Mouse (Mus musculus) adrenal gland, adult 18-20 months (tissue): ENCODE measurements around the gene Nrg3. TPM values are rescaled to one million over a fixed set of nuclear protein-coding genes. Genes with fewer than 3 reads are reported as not detected.
"Not testable (repeated sequence)": the region's sequence is repeated elsewhere in the genome, so short reads cannot be mapped to it uniquely, and the experiment has no call there.

Source experiments
- DNase-seq, 2 experiments: peaks; one replicate each; pipeline ENCODE4 v3.0.0; 2021 to 2022; ENCODE audit warnings: low spot score in 2 of 2
- total RNA-seq, 2 experiments: library from RNA; stranded (reverse); gene quantifications; 1 replicate in 1 of 2; 2 replicates in 1 of 2; pipeline ENCODE4 v1.2.3; 2021

Gene Nrg3
- total RNA-seq, 2 experiments from 2014 or later, result 3.7 to 4.8 TPM

DNA sequence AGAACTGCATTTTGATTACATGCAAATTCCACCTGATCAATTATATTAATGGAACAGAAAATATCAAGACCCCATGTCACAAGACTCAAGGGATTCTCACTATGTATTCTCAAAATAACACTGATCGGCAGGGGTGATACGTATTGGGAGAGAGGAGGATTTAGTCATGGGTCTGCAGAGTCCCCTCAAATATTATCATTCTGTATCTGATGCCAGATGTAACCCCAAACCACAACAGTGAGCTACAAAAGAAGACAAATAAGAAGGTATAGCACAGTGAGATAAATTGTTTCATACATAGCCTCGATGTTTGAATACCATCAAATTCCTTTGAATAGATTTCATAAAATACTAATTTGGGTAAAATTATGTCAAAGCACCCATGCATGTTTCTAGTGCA is 842.8 kb downstream of the Nrg3 start:
- no peak for DNase-seq

DNA sequence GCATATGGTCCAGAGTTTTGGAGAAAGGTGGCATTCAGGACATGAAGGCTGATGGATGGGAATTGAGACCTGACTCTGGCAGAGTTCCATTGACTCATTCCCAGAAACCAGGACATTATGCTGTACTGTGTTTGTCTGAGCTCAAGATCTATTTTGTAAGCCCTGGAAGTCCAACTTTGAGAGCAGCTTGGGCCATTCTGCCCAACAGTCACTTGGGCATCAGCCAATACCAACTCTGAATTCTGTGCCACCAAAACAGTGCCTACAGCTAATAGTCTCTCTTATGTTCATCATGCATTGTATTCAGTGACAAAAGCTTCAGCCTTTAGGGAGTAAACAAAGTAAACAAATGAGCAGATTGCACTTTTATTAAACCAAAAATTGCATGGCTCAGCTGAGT is 843.2 kb downstream of the Nrg3 start:
- DNase-seq, result no peak

DNA sequence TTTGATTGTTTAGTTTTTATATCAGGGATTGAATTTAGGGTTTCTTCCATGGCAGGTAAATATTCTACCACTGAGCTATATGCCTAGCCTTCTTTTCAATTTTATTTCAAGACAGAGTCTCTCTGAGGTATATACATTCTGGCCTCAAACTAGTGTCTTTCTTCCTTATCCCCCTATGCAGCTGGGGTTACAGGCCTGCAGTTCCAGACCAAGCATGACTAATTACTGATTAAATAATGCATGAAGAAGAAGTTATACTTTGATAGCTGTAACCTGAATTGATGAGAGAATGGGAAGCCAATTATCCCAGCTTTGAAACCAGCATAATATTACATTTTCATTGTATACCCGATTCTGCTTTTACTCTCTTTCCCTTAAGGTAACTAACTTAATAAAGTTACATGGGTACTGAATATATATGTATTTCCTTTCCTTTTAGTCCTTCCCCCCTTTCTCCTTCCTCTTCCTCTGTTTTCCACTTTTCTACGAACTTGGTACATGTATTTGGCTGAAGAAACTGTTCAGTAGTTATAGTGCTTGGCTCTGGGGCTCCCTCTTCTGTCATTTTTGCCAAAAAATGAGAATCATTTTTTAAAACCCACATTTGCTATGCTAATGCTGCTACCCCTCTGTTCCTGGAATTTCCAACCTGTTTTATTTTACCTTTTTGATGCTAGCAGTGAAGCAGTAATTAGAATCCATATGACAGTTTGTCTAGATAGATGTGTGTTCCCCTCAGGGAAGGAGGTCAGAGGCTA is 843.8 kb downstream of the Nrg3 start:
- no peak for DNase-seq

DNA sequence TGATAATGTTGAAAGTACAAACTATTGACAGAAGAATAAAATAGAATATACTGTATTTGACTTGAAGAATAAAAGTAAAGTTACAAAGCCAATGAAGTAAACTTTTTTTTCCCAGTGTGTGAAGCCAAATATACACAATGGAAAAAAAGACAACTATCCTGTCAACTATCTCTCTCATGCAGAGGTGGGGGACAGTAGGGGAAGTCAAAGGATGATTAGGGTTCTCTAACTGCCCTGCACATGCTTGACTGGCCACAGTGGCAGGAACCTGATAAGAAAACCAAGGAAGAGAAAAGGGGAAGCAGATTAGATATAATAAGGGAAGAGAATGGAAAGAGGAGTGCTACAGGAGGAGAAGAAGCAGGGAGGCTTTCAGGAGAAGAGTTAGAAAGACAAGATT is 855.9 kb downstream of the Nrg3 start:
- DNase-seq, result no peak

DNA sequence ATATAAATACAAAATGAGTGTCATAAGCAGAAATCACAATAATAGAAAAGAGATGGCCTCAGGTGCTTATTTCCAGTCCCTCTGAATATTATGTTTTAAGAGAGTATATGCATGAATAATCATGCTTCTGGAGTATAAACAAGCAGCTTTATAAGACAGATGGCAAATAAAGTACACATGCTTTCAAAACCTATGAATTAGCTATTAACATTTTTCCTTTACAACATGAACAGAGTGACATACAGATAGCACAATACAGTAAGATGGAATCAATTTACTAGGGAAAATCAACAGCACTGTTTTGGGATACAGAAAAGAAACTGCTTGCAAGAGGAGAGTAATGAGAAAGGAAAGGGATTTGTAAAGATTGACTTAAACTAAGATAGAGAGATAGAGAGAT is 875.2 kb downstream of the Nrg3 start:
- DNase-seq, result no peak

DNA sequence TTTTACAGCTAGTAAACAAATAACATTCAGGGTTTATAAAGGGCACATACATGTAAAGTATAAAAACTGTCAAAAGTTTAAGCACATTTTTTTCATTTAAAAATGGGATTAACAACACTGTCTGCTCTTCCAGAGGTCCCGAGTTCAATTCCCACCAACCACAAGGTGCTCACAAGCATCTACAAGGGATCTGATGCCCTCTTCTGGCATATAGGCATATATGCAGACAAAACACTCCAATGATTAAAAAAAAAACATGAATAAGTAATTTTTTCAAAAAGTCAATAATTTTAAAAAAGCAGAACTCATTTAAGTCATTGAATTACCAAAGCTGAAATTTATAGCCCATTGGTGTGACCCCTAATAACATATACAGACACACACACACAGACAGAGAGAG is 878.6 kb downstream of the Nrg3 start:
- DNase-seq, result no peak

DNA sequence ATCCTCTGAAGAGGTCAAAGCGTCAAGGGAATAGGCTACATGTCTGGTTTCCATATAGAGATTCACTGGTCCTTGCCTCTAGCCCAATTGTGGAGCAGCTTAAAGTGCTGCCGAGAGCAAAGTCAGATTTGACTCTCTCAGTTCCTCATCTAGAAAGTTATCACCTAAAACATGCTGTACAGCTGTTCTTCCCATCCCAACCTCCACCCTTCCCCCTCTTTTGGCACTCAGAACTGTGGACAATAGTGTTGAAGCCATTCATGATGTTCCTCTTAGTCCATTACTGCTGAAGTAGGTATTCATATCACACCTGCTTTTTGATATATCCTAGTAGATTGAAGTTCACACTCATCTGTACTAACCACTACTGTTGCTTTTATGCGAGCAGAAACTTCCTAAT is 896.1 kb downstream of the Nrg3 start:
- no peak for DNase-seq

DNA sequence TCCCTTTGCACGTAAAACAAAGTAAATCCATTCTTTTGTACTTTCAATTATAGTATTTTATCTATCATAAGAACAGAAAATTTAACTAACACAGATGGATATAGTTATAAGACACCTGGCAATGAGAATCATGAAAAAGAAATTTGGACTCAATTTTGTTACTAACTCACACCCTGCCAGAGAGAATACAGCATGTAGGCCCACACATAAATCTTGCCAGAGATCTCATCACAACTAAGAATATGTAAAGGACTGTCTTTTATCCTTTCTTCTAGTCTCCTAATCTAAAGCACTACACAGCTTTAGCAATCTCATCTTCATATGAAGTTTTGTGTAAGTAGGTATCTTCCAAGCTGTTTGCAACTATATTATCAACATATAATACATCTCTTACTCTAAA is 904.7 kb downstream of the Nrg3 start:
- DNase-seq, result no peak

DNA sequence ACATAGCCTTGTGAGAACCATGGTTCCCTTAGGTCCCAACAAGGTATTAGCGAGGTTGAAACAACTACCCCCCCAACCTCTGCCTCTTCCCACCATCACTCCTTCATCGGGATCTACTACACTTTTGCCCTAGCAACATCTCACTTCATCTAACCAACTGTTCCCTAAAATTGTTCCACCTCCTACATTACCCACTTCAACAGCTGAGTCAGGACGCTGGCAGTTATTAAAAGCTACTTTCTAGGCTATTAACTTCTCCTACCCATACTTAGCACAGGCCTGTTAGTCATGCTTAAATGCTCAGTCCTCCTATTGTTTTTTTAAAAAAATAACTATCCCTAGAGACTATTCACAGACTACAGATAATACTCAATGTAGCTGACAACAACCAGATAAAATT is 906.7 kb downstream of the Nrg3 start:
- no peak for DNase-seq

DNA sequence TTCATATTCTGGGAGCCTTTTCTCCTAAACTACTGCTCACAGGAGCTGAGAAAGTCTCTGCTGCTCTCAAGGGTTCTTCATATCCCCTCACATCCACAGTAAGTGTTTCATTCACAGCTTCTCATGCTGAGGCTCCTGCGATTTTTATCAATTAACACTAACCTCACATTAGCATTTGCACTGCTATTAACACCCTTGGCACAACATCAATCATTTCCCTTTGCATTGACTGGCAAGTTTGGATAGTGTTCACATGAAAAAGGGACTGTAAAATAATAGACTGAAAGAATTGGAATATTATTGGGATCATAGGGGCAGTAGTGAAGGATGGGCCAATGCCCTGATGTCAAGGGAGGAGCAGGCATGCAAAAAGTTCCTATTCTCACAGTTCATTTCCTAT is 918.3 kb downstream of the Nrg3 start:
- no peak for DNase-seq

DNA sequence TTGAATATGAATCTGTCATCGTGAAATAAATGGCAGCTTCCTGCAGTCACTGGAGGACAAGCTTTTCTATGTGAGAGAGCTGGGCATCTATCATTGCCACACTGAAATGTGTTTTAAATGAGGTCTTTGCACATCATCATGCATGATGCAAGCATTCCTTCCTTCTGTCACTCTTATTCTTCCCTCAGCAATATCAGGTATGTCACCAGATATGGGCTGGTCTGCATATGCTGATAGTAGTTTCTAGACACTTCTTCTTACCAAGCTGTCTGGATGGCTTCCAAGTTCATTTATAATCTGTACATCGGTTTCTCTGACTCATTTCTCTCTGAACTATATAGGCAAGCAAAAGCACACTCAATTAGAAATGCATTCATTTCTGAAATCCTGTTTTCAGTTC is 925.6 kb downstream of the Nrg3 start:
- no peak for DNase-seq

DNA sequence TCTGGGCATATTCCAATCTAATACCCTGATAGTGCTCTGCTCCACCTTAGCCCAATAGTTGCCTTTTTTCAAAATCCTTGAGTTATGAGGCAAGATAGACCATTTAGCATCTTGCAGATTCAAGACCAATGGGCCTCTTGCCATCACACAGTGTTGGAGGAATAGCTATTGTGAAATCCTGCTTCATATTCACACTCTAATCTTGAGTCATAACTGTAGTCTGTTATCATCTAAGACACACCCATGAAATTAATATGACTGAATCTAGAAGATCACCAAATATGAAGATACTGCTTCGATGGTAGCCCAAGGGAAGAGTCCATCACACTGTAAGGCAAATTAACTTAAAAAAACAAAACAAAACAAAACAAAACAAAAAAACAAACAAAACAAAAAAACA is 937.7 kb downstream of the Nrg3 start:
- DNase-seq, result no peak

DNA sequence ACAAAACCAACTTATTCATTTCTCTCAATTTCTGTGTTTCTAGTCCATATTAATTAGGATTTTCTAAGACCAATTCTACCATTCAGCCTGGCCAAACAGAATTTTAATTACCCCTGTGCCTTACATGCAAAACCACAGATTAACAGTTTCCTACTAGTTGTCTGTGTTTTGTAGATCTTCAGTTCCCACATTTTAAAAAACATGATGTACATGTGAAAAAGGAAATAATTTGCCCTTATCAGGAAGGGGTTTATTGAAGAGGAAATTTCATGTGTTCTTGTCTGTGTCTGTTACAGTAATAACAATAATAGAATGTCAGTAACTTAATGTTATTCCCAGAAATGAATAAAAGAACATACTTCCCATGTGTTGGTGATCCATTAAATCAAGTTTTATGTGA is 939.4 kb downstream of the Nrg3 start:
- no peak for DNase-seq

DNA sequence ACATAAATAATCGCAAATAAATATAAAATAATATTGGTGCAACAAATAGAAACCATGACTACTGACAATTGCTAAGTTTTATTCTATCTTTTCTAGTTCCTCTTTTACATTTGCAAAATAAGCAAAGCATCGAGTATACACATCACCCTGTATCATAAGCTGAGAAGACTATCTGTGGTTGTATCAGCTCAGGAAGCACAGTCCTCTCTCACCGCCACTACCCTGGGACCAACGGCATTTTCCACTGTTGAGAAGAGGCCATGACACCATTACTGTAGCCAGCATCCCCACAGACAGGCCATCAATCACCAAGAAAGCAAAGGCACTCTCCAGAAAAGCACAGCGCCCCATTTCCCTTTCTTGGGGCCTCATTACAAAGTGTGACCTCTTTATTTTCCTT is 956.7 kb downstream of the Nrg3 start:
- DNase-seq, result no peak

DNA sequence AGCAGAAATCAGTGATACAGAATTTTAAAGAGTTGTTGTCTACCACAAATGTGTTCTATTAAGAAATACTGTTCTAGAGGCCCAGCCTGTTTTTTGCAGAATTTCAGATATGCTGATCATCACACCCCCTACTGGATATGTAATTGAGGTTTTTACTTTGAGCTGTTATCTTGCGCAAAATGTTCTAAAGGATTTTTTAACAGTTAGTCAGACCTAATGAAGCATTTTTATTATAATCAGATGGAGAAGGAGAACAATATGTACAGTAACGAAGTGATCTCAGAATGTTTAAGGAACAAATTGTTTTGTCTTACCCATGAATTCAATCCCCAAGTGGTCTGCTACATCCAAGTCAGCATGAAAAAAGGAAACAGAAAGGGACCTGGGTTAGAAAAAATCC is 963.9 kb downstream of the Nrg3 start:
- DNase-seq, result no peak

DNA sequence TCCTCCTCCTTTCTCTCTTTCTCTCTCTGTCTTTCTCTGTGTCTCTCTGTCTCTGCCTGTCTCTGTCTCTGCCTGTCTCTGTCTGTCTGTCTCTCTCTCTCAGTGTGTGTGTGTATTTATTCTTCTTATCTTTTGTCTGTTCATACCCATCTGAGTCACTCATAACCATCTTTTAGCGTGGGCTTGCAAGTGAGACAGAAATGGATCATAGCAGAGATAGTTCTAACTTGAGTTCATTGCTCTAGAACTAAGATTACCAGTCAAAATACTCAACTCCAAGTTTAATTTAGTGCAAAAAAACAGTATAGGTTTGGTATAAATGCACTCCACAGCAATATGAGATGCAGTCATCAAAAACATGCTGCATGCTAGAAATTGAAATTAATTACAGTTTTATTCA is 977.9 kb downstream of the Nrg3 start:
- DNase-seq, result no peak

DNA sequence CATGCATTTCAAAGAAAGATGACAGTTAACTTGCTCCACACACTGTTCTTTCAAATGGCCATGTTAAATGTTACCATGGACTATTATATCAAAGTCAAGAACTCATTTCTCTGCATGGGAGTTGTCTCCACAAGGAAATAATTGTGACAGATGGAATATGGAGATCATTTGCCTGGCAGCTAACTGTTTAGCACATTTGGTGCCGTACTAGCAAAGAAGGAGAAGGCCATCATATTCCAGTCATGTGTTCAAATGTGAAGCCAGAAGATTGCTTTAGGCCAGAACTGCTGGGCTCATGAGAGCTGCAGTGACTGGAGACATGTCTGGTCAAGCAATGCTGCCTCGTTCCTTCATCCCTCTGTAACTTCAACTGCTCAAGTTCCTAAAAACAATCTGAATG is 1025.8 kb downstream of the Nrg3 start:
- no peak for DNase-seq

DNA sequence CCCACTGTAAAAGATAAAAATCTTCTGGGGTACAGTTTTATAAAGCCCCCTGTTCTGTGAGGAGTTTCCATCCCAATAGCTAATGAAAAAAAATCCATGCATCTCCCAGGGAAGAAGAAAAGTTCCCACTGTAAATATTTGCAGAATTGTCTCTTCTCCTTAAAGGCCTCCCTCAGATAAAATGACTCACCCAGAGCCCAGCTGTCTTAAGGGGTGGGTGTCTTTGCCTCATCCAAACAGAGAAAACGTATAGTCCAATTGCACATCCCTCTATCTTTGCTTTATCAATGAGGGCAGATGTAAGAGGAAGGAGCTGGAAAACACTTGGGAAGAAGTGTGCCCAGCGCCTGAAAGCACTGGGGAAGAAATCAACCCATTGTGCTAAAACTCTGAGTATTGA is 1028.1 kb downstream of the Nrg3 start:
- no peak for DNase-seq

DNA sequence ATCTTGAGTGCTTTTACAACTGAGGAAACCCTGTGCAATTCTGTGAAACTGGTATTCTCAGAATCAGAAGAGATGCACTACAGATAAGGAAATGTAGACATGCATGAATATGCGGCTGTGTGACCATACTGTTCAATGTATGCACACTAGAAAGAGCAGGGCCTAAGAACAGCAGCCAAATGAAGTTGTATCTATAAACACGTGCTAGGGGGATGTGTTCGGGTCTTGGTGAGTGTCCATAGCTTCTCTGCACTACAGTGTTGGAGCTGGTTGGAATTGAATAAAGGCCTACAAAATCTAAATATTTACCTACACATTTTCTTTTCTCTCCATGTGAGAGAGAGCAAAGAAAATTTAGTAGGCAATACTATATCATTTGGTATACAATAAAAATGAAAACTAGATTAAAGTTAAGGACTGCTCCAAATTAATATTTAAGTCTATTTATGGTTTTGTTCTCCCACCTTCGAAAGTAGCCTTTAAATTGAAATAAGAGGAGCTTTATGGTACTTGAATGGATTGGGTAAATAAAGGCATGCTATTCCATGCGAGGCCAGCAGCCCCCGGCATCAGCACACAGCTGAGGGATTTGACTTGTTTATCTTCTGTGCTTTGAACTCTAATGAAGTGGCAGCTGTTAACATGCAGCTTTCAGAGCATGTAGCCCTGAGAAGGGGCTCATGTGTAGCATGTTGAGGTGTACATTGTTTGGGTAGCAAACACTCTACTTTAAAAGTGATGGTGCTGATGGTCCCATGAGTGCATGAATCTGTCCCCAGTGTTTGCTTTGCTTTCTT is 1038.9 kb downstream of the Nrg3 start:
- no peak for DNase-seq

DNA sequence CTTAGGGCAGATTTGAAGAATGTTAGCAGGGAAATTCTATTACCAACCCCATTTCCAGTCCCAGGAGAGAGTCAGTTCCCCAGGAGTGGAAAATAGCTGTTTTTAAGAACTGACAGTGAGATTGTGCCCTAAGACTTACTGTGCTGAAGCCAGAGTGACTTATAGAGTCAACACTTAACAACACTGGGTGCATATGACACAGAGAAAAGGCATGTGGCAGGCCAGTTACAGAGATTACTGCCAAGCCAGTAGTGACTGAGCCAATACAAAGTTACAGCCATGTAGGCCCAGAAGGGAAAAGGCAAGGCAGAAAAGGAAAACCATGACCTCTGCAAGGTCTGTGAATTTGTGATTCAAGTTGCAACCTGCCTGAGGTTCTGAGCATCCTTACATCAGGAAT is 1098.2 kb downstream of the Nrg3 start:
- no peak for DNase-seq

DNA sequence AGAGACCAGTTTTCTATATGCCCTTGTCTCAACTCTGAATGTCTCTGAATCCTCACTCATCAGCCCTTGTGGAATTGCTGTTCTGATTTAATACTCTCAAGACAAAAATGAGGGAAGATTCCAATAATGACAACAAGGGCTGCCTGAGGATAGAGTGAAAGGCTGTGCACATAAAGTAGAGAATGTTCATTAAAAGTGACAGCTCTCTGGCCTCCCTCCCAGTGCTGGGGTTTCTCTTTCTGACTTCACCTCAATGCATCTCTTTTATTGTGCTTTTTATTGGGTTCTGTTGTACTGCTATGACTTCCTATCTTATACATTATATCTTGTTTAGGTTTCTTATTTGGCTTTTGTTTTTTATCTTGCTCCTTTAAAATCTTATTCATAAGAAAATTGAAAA is 1131.9 kb downstream of the Nrg3 start:
- DNase-seq, result no peak

DNA sequence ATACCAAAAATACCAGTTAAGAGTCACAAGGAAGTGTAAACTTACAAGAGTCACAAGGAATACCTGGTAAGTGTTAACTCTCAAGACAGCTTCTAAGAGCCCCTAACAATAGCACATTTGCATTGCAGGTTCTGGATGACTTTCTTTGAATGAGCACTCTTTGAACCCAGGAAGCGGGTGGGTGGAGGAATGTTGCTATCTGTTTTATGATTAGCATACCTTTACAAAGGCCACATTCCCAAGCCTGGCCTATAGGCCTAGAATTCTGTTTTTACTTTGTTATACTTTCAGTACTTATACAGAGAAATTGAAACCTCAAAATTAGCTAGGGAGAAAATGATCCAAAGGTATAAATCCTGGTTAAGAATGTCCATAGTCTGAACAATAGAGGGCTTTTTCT is 1150.0 kb downstream of the Nrg3 start:
- DNase-seq, result not testable (repeated sequence)
